ENCODE assay signal across 14 mouse cellular contexts in genomic region chr3:38233091-38233490, GRCm38 (mm10).
A peak's percentile ranks its signal among the peaks of the same experiment; 100 is the strongest.
DNase-seq lines count a peak whose midpoint lies in the region; ATAC-seq lines count a peak whose summit lies in the region.
"Had no signal": no experiment of that assay in that cellular context is flagged by ENCODE, and none has a peak within 500 bp of the region (broad histone marks: within the 10 kb centered on the region; RNA-seq: fewer than 3 reads in every experiment).

No protein-coding gene starts in this region.

- H3K4me1 ChIP-seq in heart, embryonic 12.5 days (replicated peaks) = peaks cover 24% of the 10 kb centered on the region
- peaks cover 18% of the 10 kb centered on the region for H3K4me1 ChIP-seq in kidney, embryonic 15.5 days
- peaks cover 23% of the 10 kb centered on the region for H3K4me1 ChIP-seq in embryonic facial prominence, embryonic 12.5 days
- H3K4me1 ChIP-seq in limb, embryonic 13.5 days = peaks cover 50% of the 10 kb centered on the region
- H3K4me1 ChIP-seq: liver, embryonic 12.5 days had no signal

- H3K27ac ChIP-seq in heart, embryonic 12.5 days (ENCODE audit: poor library complexity, severe bottlenecking) = 0 out of 2 replicates have a peak overlapping the region, but pooled peaks have one; percentile 54
- peak overlapping the region; percentile 42; the same call in 1 of the 2 replicates for H3K27ac ChIP-seq in kidney, embryonic 15.5 days
- H3K27ac ChIP-seq in embryonic facial prominence, embryonic 12.5 days = 0 out of 2 replicates have a peak overlapping the region, but pooled peaks have one; percentile 59
- H3K27ac ChIP-seq in limb, embryonic 13.5 days = peak overlapping the region; percentile 33; the same call in 1 of the 2 replicates
- H3K27ac ChIP-seq: embryonic facial prominence, embryonic 13.5 days; liver, embryonic 12.5 days; macrophage; neural tube, embryonic 12.5 days had no signal

- H3K4me2 ChIP-seq in heart, embryonic 12.5 days = no peak overlapping the region
- H3K4me2 ChIP-seq in kidney, embryonic 15.5 days = no peak overlapping the region
- no peak overlapping the region for H3K4me2 ChIP-seq in embryonic facial prominence, embryonic 12.5 days (replicated peaks)
- H3K4me2 ChIP-seq in limb, embryonic 13.5 days (replicated peaks) = no peak overlapping the region
- H3K4me2 ChIP-seq: embryonic facial prominence, embryonic 13.5 days; liver, embryonic 12.5 days had no signal

- H3K9ac ChIP-seq in heart, embryonic 12.5 days = no peak overlapping the region
- no peak overlapping the region for H3K9ac ChIP-seq in kidney, embryonic 15.5 days
- H3K9ac ChIP-seq in embryonic facial prominence, embryonic 12.5 days = no peak overlapping the region
- H3K9ac ChIP-seq in limb, embryonic 13.5 days = no peak overlapping the region
- H3K9ac ChIP-seq: embryonic facial prominence, embryonic 13.5 days; liver, embryonic 12.5 days; neural tube, embryonic 12.5 days had no signal

- ATAC-seq in heart, embryonic 12.5 days (ENCODE audit: insufficient number of reproducible peaks, low FRiP score) = no peak
- ATAC-seq in kidney, embryonic 15.5 days (replicated peaks; ENCODE audit: low FRiP score) = no peak
- no peak for ATAC-seq in embryonic facial prominence, embryonic 12.5 days (ENCODE audit: insufficient number of reproducible peaks, insufficient read depth, low FRiP score, low TSS enrichment)
- ATAC-seq in limb, embryonic 13.5 days (ENCODE audit: low FRiP score, low read depth) = no peak
- ATAC-seq: liver, embryonic 12.5 days had no signal

- H3K4me3 ChIP-seq in heart, embryonic 12.5 days = no peak overlapping the region
- H3K4me3 ChIP-seq in kidney, embryonic 15.5 days (replicated peaks) = no peak overlapping the region
- no peak overlapping the region for H3K4me3 ChIP-seq in embryonic facial prominence, embryonic 12.5 days
- no peak overlapping the region for H3K4me3 ChIP-seq in limb, embryonic 13.5 days
- H3K4me3 ChIP-seq: embryonic facial prominence, embryonic 13.5 days; liver, embryonic 12.5 days; neural tube, embryonic 12.5 days had no signal

- intact Hi-C loops in heart, postnatal 14 days (cut with DNase I) = no loop called here
- intact Hi-C loops in left cerebral cortex, postnatal 4 days (cut with DNase I) = no loop called here

- H3K27me3 ChIP-seq in heart, embryonic 12.5 days (replicated peaks) = no peaks in the 10 kb centered on the region
- no peaks in the 10 kb centered on the region for H3K27me3 ChIP-seq in kidney, embryonic 15.5 days
- H3K27me3 ChIP-seq in embryonic facial prominence, embryonic 12.5 days = no peaks in the 10 kb centered on the region
- no peaks in the 10 kb centered on the region; the same call in 1 of the 2 replicates for H3K27me3 ChIP-seq in limb, embryonic 13.5 days
- H3K27me3 ChIP-seq: embryonic facial prominence, embryonic 13.5 days; liver, embryonic 12.5 days; neural tube, embryonic 12.5 days had no signal

- H3K36me3 ChIP-seq in heart, embryonic 12.5 days = no peaks in the 10 kb centered on the region
- H3K36me3 ChIP-seq in kidney, embryonic 15.5 days = no peaks in the 10 kb centered on the region
- H3K36me3 ChIP-seq in embryonic facial prominence, embryonic 12.5 days = no peaks in the 10 kb centered on the region
- H3K36me3 ChIP-seq in limb, embryonic 13.5 days = no peaks in the 10 kb centered on the region
- H3K36me3 ChIP-seq: embryonic facial prominence, embryonic 13.5 days; liver, embryonic 12.5 days; neural tube, embryonic 12.5 days had no signal

- H3K9me3 ChIP-seq in heart, embryonic 12.5 days (replicated peaks) = no peaks in the 10 kb centered on the region
- H3K9me3 ChIP-seq in kidney, embryonic 15.5 days (replicated peaks) = no peaks in the 10 kb centered on the region
- no peaks in the 10 kb centered on the region for H3K9me3 ChIP-seq in embryonic facial prominence, embryonic 12.5 days
- no peaks in the 10 kb centered on the region for H3K9me3 ChIP-seq in limb, embryonic 13.5 days
- H3K9me3 ChIP-seq: embryonic facial prominence, embryonic 13.5 days; liver, embryonic 12.5 days; neural tube, embryonic 12.5 days had no signal

- WGBS in heart, embryonic 12.5 days = 87% methylated on average over 3 of the region's 3 CpGs
- 87% methylated on average over 3 of the region's 3 CpGs for WGBS in kidney, embryonic 15.5 days
- WGBS in embryonic facial prominence, embryonic 12.5 days = 83% methylated on average over 3 of the region's 3 CpGs
- 77% methylated on average over 3 of the region's 3 CpGs for WGBS in limb, embryonic 13.5 days

- DNase-seq in heart, postnatal 14 days = no peak
- no peak for DNase-seq in kidney, adult 18-20 months
- DNase-seq in cerebellum, adult 9-11 months = no peak
- no peak for DNase-seq in left cerebral cortex, postnatal 4 days
- DNase-seq: layer of hippocampus, postnatal 36 days; right cerebral cortex, postnatal 25 days had no signal
